9 mouse cellular contexts compared by ENCODE assay signal in the genomic region with DNA sequence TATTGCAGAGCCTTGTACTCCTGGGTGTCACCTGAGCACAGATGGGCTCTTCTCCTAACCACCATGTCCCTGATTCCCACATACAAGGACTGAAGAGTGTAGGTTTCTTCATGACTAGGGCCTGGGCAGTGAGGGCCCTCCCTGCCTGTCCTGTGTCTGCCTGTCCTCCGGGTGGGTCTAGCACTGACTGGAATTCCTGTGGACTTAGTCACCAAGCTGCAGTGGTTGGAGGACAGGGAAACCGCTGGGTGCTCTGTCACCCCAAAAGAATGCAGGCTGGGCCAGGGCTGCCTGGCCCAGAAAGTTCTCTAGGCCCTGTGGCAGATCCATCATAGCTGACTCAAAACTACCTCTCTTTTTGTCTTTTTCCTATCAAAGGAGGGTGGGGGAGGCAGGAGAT.
A peak's percentile ranks its signal among the peaks of the same experiment; 100 is the strongest.
DNase-seq lines count a peak whose midpoint lies in the region; ATAC-seq lines count a peak whose summit lies in the region.
"Had no signal": no experiment of that assay in that cellular context is flagged by ENCODE, and none has a peak within 500 bp of the region (broad histone marks: within the 10 kb centered on the region; RNA-seq: fewer than 3 reads in every experiment).

No protein-coding gene starts in this region.

- peak overlapping the region; percentile 2; the same call in 1 of the 2 replicates for H3K9ac ChIP-seq in heart, embryonic 14.5 days (ENCODE audit: low read length)
- no peak overlapping the region for H3K9ac ChIP-seq in limb, embryonic 15.5 days
- no peak overlapping the region for H3K9ac ChIP-seq in forebrain, embryonic 11.5 days (ENCODE audit: low read length)
- H3K9ac ChIP-seq: limb, embryonic 12.5 days had no signal

- H3K4me3 ChIP-seq in heart, embryonic 14.5 days (ENCODE audit: control insufficient read depth in 1 of 2, insufficient read depth in 1 of 2, low read depth in 1 of 2, low read length in 2 of 2): no peak overlapping the region
- H3K4me3 ChIP-seq in limb, embryonic 15.5 days: no peak overlapping the region
- no peak overlapping the region for H3K4me3 ChIP-seq in forebrain, embryonic 11.5 days (ENCODE audit: low read depth, low read length)
- H3K4me3 ChIP-seq: limb, embryonic 12.5 days had no signal

- 0 out of 2 replicates have a peak overlapping the region, but pooled peaks have one; percentile 22 for H3K4me2 ChIP-seq in heart, embryonic 14.5 days (ENCODE audit: low read length)
- H3K4me2 ChIP-seq in limb, embryonic 15.5 days: no peak overlapping the region
- H3K4me2 ChIP-seq in forebrain, embryonic 11.5 days (ENCODE audit: low read depth, low read length, severe bottlenecking): no peak overlapping the region
- H3K4me2 ChIP-seq: limb, embryonic 12.5 days had no signal

- peaks cover 36 to 87% of the 10 kb centered on the region in 2 experiments for H3K4me1 ChIP-seq in heart, embryonic 14.5 days (ENCODE audit: control insufficient read depth in 2 of 2, insufficient read depth in 2 of 2, low read length in 2 of 2)
- H3K4me1 ChIP-seq in limb, embryonic 15.5 days: peaks cover 52% of the 10 kb centered on the region
- no peaks in the 10 kb centered on the region for H3K4me1 ChIP-seq in forebrain, embryonic 11.5 days (replicated peaks; ENCODE audit: control insufficient read depth, insufficient read depth, low read length)

- no peaks in the 10 kb centered on the region for H3K9me3 ChIP-seq in heart, embryonic 14.5 days (ENCODE audit: control insufficient read depth, low read length)
- no peaks in the 10 kb centered on the region for H3K9me3 ChIP-seq in limb, embryonic 15.5 days
- no peaks in the 10 kb centered on the region for H3K9me3 ChIP-seq in forebrain, embryonic 11.5 days (ENCODE audit: control insufficient read depth, low read length)
- H3K9me3 ChIP-seq: limb, embryonic 12.5 days had no signal

- ATAC-seq in heart, embryonic 14.5 days (ENCODE audit: insufficient number of reproducible peaks, insufficient read depth, low FRiP score, low read depth): peak; percentile 84
- peak; percentile 56; the same call in 1 of the 2 replicates for ATAC-seq in limb, embryonic 15.5 days (ENCODE audit: insufficient number of reproducible peaks, low FRiP score, low TSS enrichment, low read depth)
- no peak for ATAC-seq in forebrain, embryonic 11.5 days (replicated peaks; ENCODE audit: low FRiP score)

- 2% methylated on average over 2 of the region's 2 CpGs for WGBS in heart, embryonic 14.5 days
- WGBS in limb, embryonic 15.5 days: 35% methylated on average over 2 of the region's 2 CpGs
- WGBS in forebrain, embryonic 11.5 days: 84% methylated on average over 2 of the region's 2 CpGs

- H3K36me3 ChIP-seq in heart, embryonic 14.5 days (ENCODE audit: control insufficient read depth, insufficient read depth, low read length): no peaks in the 10 kb centered on the region; the same call in 1 of the 2 replicates
- H3K36me3 ChIP-seq in limb, embryonic 15.5 days: no peaks in the 10 kb centered on the region
- H3K36me3 ChIP-seq in forebrain, embryonic 11.5 days (ENCODE audit: control insufficient read depth, insufficient read depth, low read length): no peaks in the 10 kb centered on the region

- peak; percentile 36 for DNase-seq in ovary, postnatal 36 days (ENCODE audit: low spot score)
- DNase-seq in ovary, postnatal 14 days (ENCODE audit: low spot score): no peak
- peak; percentile 45 for DNase-seq in yolk sac, embryonic 10.5 days (ENCODE audit: low spot score)
- no peak for DNase-seq in forebrain, embryonic 11.5 days (ENCODE audit: low spot score)
- no peak for DNase-seq in frontal cortex, postnatal 14 days (ENCODE audit: low spot score in 2 of 2)
- no peak for DNase-seq in cerebellum, adult 8-10 months

- H3K27me3 ChIP-seq in heart, embryonic 14.5 days (ENCODE audit: control insufficient read depth, insufficient read depth, low read length): no peaks in the 10 kb centered on the region
- no peaks in the 10 kb centered on the region for H3K27me3 ChIP-seq in limb, embryonic 15.5 days
- no peaks in the 10 kb centered on the region for H3K27me3 ChIP-seq in forebrain, embryonic 11.5 days (ENCODE audit: control insufficient read depth, insufficient read depth, low read length)
- H3K27me3 ChIP-seq: limb, embryonic 12.5 days had no signal

- peak overlapping the region; percentile 81 to 87 for H3K27ac ChIP-seq in heart, embryonic 14.5 days (replicated peaks in 1 of 2; ENCODE audit: control insufficient read depth in 1 of 2, insufficient read depth in 1 of 2, low read depth in 2 of 2, low read length in 2 of 2)
- H3K27ac ChIP-seq in limb, embryonic 15.5 days: peak overlapping the region; percentile 18; the same call in 1 of the 2 replicates
- no peak overlapping the region for H3K27ac ChIP-seq in forebrain, embryonic 11.5 days (ENCODE audit: low read depth, low read length)
- H3K27ac ChIP-seq: limb, embryonic 12.5 days had no signal

Comparison
In these comparisons a context has a peak if more than half of its experiments do, and no peak if none do; other contexts are left out.
1. DNase-seq: peak in ovary, postnatal 36 days (single experiment) and yolk sac, embryonic 10.5 days (single experiment); none in ovary, postnatal 14 days (single experiment), forebrain, embryonic 11.5 days (single experiment), frontal cortex, postnatal 14 days (0 of 2) and cerebellum, adult 8-10 months (single experiment).